Mouse (Mus musculus) layer of hippocampus, adult 2 months (tissue): ENCODE data around the gene Slc30a10. TPM values are rescaled to one million over a fixed set of nuclear protein-coding genes. Genes with fewer than 3 reads are reported as not detected.

Source experiments
- DNase-seq, 2 experiments: peaks; one replicate each; pipeline ENCODE4 v3.0.0; 2022; ENCODE audit warnings: low spot score in 2 of 2
- H3K27ac ChIP-seq: fragments of 200-600 bp; 2 replicates; pipeline ENCODE4 v1.8.1; 2022
- H3K4me3 ChIP-seq: fragments of 200-600 bp; 2 replicates; pipeline ENCODE4 v1.8.1; 2022; ENCODE audit warnings: mild to moderate bottlenecking
- CTCF ChIP-seq: fragments of 200-600 bp; conservative IDR thresholded peaks from 2 replicates; pipeline ENCODE4 v1.8.1; 2022; ENCODE audit warnings: antibody characterized with exemption, mild to moderate bottlenecking, moderate library complexity
- long read RNA-seq, 2 experiments: library from polyadenylated mRNA; stranded (forward); transcript quantifications; one replicate each; pipeline ENCODE4 v2.0.0; 2021; ENCODE audit warnings: borderline mapping rate in 2 of 2
- total RNA-seq, 2 experiments: library from RNA; stranded (reverse); gene quantifications; 2 replicates each; pipeline ENCODE4 v1.2.3; 2021

Gene Slc30a10
- 1 to 10 TPM; 8.5 to 9.0 TPM for total RNA-seq
- long read RNA-seq, experiment 1, full-length matches to known transcripts, result 3 of 9 reads
- long read RNA-seq, experiment 1, partial matches to known transcripts, result 2 of 9 reads
- long read RNA-seq, experiment 1, other reads (novel, unspliced or antisense), result 4 of 9 reads
- long read RNA-seq, experiment 2, full-length matches to known transcripts, result 4 of 13 reads
- long read RNA-seq, experiment 2, partial matches to known transcripts, result 1 of 13 reads
- long read RNA-seq, experiment 2, other reads (novel, unspliced or antisense), result 8 of 13 reads

DNA sequence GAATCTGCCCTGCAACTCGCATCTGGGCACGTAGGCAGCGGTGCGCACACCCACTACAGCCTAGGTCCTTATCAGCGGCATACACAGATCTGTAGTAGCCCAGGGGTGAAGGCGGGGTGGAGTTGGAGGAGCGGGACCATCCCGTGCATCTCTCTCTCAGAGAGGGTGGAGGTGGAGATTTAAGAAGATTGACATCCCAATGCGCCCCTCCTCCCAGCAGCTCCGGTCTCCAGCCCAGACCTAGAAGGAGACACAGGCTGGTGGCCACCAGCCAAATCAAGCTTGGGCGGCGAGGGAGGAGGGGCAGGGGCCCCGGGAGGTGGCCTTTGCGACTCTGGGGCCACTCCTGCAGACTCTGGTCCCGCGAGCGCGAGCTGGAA lies at the start of gene Slc30a10:
TSS of gene Slc30a10 (plus strand) at position 274 of the 380 bp plus-strand sequence.
- peak within 1 kb of the TSS; percentile 90 for H3K27ac ChIP-seq
- peak within 1 kb of the TSS; percentile 77 for H3K4me3 ChIP-seq
- no peak for TF ChIP-seq CTCF
- DNase-seq, result peak; percentile 52 to 54

DNA sequence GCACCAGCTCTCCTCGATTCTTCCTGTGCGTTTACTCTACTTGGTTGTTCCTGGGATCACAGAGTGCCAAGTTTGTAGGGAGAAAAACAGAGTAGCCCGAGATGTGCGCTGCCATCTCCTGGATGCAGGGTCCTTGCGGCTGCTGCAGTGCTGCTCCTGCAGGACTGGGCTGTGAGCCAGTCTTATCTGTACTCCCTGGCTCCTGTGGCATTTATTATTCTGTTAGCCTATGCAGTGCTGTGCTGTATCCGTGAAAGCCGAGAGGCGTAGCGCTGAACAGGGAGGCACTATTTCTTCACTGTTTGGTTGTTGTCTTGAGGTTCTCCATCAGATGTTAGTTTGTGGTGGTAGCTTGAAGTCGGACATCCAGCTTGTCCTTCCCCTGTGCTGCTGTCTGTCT lies 48.7 kb upstream of the Slc30a10 start:
- DNase-seq, result no peak
- no peak overlapping the region for H3K27ac ChIP-seq
- no peak for TF ChIP-seq CTCF
- no peak overlapping the region for H3K4me3 ChIP-seq

DNA sequence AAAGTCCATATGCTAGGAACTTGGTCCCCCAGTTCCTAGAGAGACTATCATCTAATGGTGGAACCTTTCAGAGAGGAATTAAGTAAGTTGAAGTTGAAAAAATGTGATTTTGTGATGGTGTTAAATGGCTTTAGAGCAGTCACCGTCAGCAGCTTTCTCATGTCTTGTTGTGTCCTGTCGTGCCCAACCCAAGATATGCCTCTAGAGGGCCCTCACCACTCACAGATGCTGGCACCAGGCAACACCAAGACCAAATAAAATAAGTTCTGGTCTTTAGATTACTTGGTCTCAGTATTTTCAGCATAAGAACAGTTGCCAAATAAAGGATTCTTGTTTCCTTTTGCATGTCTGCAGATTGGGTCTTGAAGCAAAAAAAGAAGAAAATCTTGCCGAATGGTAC lies 44.8 kb upstream of the Slc30a10 start:
- peak; percentile 74 for TF ChIP-seq CTCF
- Histone ChIP-seq H3K4me3 (no peak overlapping the region), H3K27ac (no peak overlapping the region)
- peak in 1 of 2 experiments; percentile 9 for DNase-seq

DNA sequence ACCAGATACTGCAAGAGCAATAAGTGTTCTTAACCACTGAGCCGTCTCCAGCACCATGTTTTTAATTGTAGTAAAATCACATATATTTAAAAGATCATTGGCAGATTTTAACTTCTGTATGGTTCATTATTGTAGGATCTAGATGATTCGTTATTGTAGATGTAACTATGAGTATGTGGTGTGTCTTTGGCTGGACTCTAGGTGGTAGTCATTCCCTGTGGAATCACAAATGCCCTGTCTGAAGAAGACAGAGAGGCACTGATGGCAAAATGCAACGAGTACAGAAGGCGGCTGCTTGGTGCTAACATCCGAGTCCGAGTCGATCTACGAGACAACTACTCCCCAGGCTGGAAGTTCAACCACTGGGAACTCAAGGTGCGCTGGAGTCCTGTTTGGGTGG lies 36.6 kb upstream of the Slc30a10 start:
- DNase-seq, result no peak
- Histone ChIP-seq H3K4me3 (no peak overlapping the region), H3K27ac (no peak overlapping the region)
- peak; percentile 65 for TF ChIP-seq CTCF

DNA sequence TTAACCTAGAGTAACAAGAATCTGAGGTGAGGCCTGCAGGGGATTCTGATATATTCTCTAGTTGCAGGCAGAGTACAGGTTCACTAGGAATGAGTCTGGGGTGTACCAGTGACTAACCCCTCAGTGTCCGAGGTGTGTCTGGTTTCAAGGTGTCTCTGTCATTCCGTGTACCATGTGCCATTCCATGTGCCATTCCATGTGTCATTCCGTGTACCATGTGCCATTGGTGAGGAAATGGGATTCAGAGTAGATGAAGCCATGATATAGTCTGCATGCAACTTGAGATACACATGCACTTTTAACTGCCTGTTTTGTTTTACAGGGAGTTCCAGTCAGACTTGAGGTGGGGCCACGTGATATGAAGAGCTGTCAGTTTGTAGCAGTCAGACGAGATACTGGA lies 34.8 kb upstream of the Slc30a10 start:
- no peak for DNase-seq
- no peak for TF ChIP-seq CTCF
- no peak overlapping the region for H3K4me3 ChIP-seq
- no peak overlapping the region for H3K27ac ChIP-seq

DNA sequence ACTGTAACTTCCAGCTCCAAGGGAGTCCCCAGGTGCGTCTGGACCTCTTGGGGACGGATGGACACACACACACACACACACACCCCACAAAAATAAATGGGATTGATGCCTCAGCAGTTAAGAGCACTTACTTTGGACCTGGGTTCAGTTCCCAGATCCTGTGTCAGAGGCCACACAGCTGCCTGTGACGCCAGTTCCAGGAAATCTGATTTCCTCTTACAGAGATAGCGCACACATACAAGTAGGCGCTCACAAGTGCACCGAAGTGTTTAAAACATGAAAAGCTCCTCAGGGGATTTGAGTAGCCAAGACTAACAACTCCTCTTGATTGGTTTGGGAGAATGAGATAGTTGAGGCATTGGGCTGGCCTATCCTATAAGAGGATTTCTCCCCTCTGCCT lies 33.9 kb upstream of the Slc30a10 start:
- H3K27ac ChIP-seq, result no peak overlapping the region
- TF ChIP-seq CTCF, result no peak
- DNase-seq, result no peak
- H3K4me3 ChIP-seq, result no peak overlapping the region

DNA sequence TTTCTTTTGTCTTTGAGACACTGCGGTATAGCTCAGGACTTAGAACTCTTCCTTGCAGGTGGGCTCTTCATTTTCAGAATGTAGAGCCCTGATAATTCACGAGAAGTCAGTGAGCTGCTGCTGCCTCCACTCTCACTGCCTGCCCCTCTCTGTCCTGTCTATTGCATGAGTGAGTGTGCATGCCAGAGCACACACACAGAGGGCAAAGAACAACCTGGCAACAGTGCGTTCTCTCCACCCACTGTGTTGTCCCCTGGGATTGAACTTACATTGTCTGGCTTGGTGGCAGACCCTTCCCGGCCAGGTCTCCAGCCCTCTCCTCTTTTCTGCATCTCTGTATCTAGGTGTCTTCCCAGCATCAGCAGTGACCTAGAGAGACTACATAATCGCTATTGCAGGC lies 28.1 kb upstream of the Slc30a10 start:
- TF ChIP-seq CTCF, result no peak
- no peak overlapping the region for H3K4me3 ChIP-seq
- H3K27ac ChIP-seq, result no peak overlapping the region
- no peak for DNase-seq

DNA sequence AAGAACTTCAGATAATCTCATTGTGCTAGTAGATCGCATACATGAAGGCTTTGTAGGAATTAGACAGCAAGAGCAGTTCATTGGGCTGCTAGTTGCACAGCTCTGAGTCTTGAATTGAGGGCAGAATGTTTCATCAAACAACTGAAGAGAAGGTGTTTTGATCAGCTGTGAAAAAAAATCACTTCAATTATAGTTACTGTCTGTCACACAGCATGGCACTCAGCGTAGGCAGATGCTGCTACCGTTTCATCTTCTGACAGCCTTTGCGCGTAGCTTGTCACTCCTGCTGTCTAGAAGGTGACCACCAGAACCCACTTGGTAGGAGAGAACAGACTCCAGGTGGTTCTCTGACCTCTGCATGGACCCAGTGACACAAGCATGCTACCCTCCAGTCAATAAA lies 24.2 kb upstream of the Slc30a10 start:
- no peak overlapping the region for H3K4me3 ChIP-seq
- no peak for DNase-seq
- no peak for TF ChIP-seq CTCF
- no peak overlapping the region for H3K27ac ChIP-seq

DNA sequence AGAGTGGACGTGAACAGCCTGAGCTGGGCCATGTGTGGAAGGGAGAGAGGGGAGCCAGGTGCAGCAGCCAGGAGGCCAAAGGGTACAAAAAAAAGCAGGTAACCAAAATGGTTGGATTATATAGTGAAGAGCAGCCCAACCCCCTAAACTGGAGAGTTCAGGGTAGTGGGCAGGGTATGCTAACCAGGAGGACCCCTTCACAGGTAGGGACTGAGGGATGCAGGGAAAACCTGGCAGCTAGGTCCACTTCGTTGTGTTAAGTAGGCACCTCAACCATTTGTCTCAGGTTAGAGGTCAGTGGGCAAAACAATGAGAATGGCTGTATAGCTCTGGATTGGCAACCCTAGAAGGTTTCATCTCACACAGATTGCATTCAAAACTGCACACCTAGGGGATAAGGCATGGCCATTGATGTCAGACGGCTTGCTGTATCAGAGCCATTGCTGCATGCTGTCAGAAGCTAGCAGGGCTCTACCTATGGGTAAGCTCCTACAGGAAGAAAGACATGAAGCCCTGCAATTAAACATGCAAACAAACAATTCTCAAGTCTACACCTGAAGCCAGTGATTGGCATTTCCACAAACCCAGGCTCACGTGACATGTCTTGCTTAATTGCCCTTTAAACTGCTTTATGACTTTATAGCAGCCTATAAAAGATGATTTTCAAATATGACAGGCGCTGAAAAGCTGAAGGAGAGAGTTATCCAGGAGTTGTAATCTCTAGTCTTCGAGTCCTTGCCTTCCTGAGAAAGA lies 23.2 kb upstream of the Slc30a10 start:
- DNase-seq, result no peak
- TF ChIP-seq CTCF, result no peak
- Histone ChIP-seq H3K4me3 (no peak overlapping the region), H3K27ac (no peak overlapping the region)

DNA sequence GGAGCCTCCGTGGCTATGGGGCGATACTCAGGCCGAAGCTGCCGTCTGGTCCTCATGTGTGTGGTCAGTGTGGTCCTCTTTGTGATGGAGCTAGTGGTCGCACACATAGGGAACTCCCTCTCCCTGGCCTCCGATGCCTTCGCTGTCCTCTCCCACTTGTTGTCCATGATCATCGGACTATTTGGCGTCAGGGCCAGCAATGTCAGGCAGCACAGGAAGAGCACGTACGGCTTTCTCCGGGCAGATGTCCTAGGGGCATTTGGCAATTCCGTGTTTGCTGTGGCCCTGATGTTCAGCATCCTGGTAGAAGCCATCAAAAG lies 22.7 kb upstream of the Slc30a10 start:
- TF ChIP-seq CTCF, result no peak
- Histone ChIP-seq H3K4me3 (no peak overlapping the region), H3K27ac (no peak overlapping the region)
- DNase-seq, result no peak

DNA sequence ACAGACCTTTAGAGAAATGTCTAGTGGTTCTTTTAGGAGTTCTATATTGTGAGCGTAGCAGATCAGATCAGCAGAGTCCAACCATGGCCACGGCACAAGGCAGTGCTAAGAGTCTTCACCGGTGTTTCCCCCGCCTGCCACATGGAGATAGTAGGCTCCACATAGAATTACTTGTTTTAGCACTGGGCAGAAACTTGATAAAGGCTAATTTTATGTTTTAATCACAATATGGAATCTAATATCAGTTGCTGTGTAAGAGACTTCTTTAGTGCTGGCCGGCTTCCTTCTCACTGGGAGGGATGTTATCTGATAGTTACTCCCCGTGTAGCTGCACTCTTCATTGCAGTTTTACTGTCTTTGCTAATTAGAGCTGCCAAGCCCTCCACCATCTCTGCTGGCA lies 21.5 kb upstream of the Slc30a10 start:
- no peak overlapping the region for H3K4me3 ChIP-seq
- no peak for DNase-seq
- no peak for TF ChIP-seq CTCF
- no peak overlapping the region for H3K27ac ChIP-seq

DNA sequence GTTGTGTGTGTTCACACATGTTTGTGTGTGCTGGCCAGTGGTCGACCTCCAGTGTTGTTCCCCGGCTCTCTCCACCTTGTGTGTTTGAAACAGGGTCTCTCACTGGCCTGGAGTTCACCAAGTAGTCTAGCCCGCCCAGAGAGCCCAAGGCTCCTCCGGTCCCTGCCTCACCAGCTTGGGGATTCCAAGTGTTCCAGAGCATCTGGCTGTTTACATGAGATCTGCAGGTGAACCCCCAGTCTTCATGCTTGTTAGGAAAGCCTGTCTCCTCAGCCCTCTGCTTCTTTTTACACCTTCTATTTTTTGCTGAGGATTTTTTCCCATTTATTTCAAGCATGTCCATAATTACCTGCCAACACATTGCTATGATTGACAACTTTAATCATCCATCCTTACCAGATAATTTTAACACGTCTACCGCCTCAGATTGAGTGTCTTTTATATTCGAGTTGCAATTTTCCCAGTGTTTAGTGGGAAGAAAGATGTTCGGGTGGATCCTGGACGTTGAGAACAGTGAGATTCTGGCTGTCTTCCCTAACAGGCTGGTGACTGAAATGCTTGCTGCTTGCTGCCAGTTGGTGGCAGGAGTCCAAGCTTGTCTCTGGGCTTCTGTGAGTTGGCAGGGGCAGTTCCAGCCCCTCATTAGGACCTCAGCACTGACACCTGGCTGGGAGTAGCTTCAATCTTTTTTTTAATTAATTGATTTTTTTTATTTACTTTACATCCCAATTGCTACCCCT lies 15.6 kb upstream of the Slc30a10 start:
- Histone ChIP-seq H3K27ac (no peak overlapping the region), H3K4me3 (no peak overlapping the region)
- peak; percentile 47 for TF ChIP-seq CTCF
- peak; percentile 65 to 82 for DNase-seq

DNA sequence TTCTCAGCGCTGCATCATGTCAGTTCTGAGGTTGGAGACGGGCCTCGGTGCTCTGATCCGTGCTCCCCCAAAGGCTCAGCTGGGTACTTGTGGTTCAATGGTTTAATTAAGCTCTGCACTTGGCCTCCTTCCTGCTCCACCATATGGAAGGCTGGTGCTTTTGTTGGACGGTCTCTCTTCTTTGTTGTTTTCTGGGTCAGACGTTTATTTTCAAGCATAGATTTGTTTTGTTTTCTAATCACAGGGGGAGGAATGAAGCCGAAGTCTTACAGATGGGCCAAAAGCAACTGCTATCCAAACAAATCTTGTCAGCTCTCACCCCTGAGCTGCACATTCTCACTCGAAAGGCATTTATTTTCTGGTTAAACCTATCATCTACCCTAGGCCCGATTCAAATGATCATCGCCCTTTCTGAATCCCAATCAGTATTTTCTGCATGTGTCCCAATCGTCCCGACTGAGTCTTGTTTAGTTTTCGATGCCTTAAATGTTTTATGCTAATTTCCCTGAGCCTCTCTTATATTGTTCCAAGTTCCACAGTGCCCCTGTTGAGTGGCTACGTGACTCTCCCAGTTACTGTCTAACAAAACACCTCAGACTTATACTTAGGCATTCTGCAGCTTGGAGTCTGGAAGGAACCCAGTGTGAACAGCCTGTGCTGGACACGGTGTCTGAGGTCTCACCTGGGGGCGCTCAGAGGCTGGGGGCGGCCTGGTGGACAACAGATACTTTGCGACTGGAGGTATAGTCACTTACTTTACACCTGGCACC lies 12.8 kb upstream of the Slc30a10 start:
- TF ChIP-seq CTCF, result no peak
- Histone ChIP-seq H3K4me3 (no peak overlapping the region), H3K27ac (no peak overlapping the region)
- DNase-seq, result peak in 1 of 2 experiments; percentile 8
